Mouse (Mus musculus) right cerebral cortex, postnatal 25 days (tissue): ENCODE results near the gene Ywhaq.

ENCODE experiments used
- DNase-seq: peaks from one replicate; pipeline ENCODE4 v3.0.0; 2022

Ywhaq gene

GRCm38 (mm10) chr12:21417100-21418070 is at the start of gene Ywhaq:
Gene Ywhaq, minus strand, starts transcription at chr12:21417637.
- peak; percentile 96 for DNase-seq

- no peak for DNase-seq
Observed at GRCm38 (mm10) chr12:21463448-21463891, 46.0 kb upstream of the Ywhaq start.

DNA sequence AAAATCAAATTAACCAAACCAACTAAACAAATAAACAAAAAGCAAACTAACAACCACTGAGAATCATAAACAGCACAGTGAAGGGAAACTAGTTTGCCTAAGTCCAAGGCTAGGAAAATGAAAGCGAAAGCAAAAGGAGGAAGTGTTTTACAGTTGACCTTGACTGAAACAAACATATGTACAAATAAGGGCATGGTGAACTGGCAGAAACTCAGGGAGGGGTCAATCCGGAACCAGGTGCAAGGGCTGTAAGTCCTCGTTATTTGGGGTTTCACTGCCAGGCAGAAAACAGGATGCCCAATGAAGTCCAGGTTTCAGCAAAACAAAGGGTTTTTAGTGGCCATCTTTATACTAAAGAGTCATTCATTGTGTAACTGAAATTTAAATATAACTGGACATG is 45.2 kb upstream of the Ywhaq start:
- no peak for DNase-seq

DNA sequence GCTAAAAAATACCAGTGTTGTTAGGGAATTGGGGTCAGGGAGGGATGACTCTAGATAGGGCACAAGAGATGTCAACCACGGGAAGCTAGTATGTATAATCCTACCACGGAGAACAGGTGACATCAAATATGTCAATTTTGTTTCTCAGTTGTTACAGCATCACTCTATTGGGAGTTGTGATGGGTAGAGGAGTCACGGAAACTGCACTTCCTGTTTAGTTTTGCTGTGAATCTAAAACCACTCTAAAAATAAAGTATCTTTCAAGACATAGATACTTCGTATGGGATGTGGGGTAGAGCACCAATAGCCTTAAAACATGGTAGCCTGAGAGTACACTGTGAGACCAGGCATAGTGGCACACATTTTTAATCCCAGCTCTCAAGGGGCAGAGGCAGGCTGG is 42.2 kb upstream of the Ywhaq start:
- no peak for DNase-seq

- DNase-seq: no peak
Observed at GRCm38 (mm10) chr12:21456021-21456420, 38.6 kb upstream of the Ywhaq start.

GRCm38 (mm10) chr12:21451752-21452151 is 34.3 kb upstream of the Ywhaq start:
- DNase-seq: no peak

GRCm38 (mm10) chr12:21451351-21451750 is 33.9 kb upstream of the Ywhaq start:
- no peak for DNase-seq

- DNase-seq: no peak
Observed at GRCm38 (mm10) chr12:21443783-21444182, 26.3 kb upstream of the Ywhaq start.

DNA sequence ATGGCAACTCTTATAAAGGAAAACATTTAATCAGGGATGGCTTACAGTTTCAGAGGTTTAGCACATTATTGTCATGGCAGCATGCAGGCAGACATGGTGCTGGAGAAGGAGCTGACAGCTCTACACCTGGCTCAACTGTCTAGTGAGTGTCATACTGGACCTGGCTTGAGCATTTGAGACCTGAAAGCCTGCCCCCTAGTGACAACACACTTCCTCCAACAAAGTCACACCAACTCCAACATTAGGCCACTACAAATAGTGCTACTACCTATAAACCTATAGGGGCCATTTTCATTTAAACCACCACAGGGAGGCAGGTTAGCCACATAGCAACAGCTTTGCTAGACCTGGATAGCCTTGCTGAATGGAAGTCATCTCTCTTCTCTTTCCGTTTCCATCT is 24.4 kb upstream of the Ywhaq start:
- DNase-seq: no peak

- no peak for DNase-seq
Observed at GRCm38 (mm10) chr12:21439428-21439827, 22.0 kb upstream of the Ywhaq start.

- DNase-seq: no peak
Observed at GRCm38 (mm10) chr12:21438750-21439394, 21.4 kb upstream of the Ywhaq start.

DNA sequence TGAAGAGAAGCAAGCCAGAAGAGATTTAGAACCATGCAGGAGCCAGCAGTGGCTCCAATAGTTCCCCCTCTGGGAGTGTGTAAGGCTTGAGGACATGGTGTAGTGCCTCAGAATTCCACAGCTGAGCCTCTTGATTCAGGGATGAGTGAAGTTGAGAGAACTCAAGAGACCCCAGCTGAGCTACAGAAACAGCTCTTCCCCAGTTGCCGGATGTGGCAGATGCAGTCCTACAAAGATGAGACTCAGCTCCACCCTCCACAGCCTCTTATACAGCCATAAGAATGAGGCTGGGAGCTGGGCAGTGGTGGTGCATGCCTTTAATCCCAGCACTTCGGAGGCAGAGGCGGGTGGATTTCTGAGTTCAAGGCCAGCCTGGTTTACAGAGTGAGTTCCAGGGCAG is 20.9 kb upstream of the Ywhaq start:
- DNase-seq: no peak

DNA sequence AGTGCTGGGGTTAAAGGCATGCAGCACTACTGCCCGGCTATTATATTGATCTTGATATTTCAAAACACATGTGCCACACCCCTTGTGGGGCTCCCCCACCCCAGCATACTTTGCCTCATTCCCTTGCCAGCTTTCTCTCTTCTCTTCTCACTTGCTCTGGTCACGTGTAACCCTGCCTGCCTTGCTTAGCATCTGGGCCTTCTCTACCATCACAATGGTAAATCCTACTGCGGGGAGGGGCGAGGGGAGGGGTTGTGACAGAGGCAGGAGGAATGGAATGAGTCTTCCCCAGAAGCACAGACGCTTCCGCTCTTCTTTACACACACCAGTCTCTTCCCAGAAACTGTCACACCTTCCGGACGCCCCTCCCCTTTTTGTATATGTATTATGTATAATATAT is 14.5 kb upstream of the Ywhaq start:
- DNase-seq: no peak

GRCm38 (mm10) chr12:21431039-21431438 is 13.6 kb upstream of the Ywhaq start:
- DNase-seq: no peak

DNA sequence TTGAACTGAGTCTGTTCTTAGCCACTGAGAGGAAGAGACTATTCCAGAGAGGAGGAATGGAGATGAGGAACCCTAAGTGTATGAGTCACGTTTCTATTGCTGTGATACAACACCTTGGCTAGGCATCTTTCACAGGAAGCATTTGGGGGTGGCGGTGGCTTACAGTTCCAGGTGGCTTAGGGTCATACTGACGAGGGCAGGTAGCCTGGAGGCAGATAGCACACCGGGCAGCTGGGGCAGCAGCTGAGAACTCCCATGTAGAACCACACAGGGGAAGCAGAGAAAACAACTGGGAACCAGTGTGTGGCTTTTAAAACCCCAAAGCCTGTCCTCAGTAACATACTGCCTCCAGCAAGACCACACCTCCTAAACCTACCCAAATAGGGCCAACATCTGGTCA is 12.7 kb upstream of the Ywhaq start:
- no peak for DNase-seq

GRCm38 (mm10) chr12:21429021-21429420 is 11.6 kb upstream of the Ywhaq start:
- DNase-seq: no peak

GRCm38 (mm10) chr12:21426065-21426940 is 8.9 kb upstream of the Ywhaq start:
- no peak for DNase-seq

- no peak for DNase-seq
Observed at GRCm38 (mm10) chr12:21424683-21425082, 7.2 kb upstream of the Ywhaq start.

GRCm38 (mm10) chr12:21418621-21419131 is 1.2 kb upstream of the Ywhaq start:
- DNase-seq: no peak

DNA sequence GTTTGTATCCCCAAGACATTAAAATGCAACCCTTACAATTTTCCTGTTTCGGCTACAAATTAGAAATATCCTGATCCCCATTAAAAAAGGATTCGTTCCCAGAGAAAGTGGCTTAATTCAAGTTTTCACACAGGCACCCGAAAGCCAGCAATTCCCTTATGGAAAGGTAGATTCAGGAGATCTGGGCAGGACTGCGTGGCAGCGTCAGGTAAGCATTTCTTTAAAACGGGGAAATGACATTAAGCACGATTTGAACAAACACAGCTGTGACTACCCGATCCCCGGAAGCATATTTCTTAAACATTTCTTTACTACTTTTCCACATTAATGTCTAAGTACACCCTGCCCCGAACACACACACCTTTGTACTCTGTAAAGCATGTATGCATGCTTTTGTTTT is 646 bp upstream of the Ywhaq start:
- DNase-seq: no peak

DNA sequence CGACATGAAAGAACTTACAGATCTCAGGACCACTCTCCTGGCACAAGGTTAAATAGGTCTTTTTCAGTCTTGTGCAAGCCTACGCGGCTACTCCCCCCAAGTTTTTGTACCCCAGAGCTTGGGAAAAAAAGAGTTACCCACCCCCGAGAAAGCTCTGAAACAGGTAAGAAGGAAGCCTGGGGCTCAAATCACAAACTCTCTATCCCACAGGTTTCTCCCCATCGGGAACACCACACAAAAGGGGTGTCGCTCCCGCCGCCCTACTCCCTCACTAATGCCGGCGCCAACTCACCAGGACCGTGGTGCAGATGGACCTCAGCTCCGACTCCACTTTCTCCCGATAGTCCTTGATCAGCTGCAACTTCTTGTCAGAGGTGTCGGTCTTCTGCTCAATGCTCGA is 931 bp downstream of the Ywhaq start:
- DNase-seq: peak; percentile 21

DNA sequence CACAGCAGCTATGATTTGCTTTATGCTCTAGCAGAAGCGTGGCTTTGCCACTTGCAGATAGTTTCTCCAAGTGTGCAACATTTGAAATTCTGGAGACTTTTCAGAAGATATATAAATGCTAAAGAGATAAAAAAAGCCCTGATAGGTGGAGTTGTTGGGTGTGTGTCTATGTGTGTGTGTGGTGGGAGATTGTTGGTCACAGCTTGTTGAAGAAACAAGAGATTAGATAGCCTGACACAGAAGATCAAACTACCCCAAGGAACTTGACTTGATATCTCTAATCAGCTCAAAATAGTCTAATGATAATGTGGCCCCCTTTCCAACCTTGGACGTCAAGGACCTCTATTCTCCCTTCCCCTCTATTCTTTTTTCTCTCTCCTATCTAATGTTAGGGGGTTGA is 6.8 kb downstream of the Ywhaq start:
- DNase-seq: no peak

GRCm38 (mm10) chr12:21409651-21410050 is 7.8 kb downstream of the Ywhaq start:
- DNase-seq: no peak
